Mouse (Mus musculus): ENCODE measurements at regions not wholly inside any gene's neighbourhood (a gene's known extent, or its start where the extent isn't known, plus 50 kb on each side); places are given as distances from the start of the nearest gene placed in this dataset.
A peak's percentile ranks its signal among the peaks of the same experiment; 100 is the strongest.

- no peaks in the 10 kb centered on the region for H3K9me3 ChIP-seq (ENCODE audit: control insufficient read depth, low read length)
- no peak overlapping the region for H3K4me2 ChIP-seq (replicated peaks; ENCODE audit: low read depth, low read length)
- no peak for ATAC-seq (ENCODE audit: low FRiP score, low TSS enrichment)
- 78% methylated on average over 1 of the region's 1 CpGs for WGBS
- no peaks in the 10 kb centered on the region for H3K27me3 ChIP-seq (ENCODE audit: control insufficient read depth, insufficient read depth, low read length)
- H3K9ac ChIP-seq (ENCODE audit: low read depth, low read length): no peak overlapping the region
- no peak overlapping the region for H3K27ac ChIP-seq (ENCODE audit: low read depth, low read length)
- no peaks in the 10 kb centered on the region for H3K4me1 ChIP-seq (ENCODE audit: control insufficient read depth, insufficient read depth, low read length)
- H3K36me3 ChIP-seq (ENCODE audit: control insufficient read depth, insufficient read depth, low read length): no peaks in the 10 kb centered on the region
- no peak overlapping the region for H3K4me3 ChIP-seq (ENCODE audit: low read length)
Measured at GRCm38 (mm10) chr16:78877941-78878340, 52.8 kb upstream of the Chodl start.

- 85% methylated on average over 4 of the region's 4 CpGs for WGBS
- Histone ChIP-seq H3K9me3 (ENCODE audit: control insufficient read depth, low read length) (no peaks in the 10 kb centered on the region), H3K36me3 (ENCODE audit: control insufficient read depth, insufficient read depth, low read length) (no peaks in the 10 kb centered on the region), H3K4me2 (replicated peaks; ENCODE audit: low read depth, low read length) (no peak overlapping the region), H3K27ac (ENCODE audit: low read depth, low read length) (no peak overlapping the region), H3K4me3 (ENCODE audit: low read length) (no peak overlapping the region), H3K4me1 (ENCODE audit: control insufficient read depth, insufficient read depth, low read length) (no peaks in the 10 kb centered on the region), H3K9ac (ENCODE audit: low read depth, low read length) (no peak overlapping the region), H3K27me3 (ENCODE audit: control insufficient read depth, insufficient read depth, low read length) (no peaks in the 10 kb centered on the region)
- no peak for ATAC-seq (ENCODE audit: low FRiP score, low TSS enrichment)
Measured at GRCm38 (mm10) chr16:78859006-78859405, 71.7 kb upstream of the Chodl start.

GRCm38 (mm10) chr16:78830957-78831356, 99.8 kb upstream of the Chodl start:
- H3K4me2 ChIP-seq (replicated peaks; ENCODE audit: low read depth, low read length): no peak overlapping the region
- 0 out of 2 replicates have a peak, but pooled peaks cover 4% of the 10 kb centered on the region for H3K4me1 ChIP-seq (ENCODE audit: control insufficient read depth, insufficient read depth, low read length)
- no peak overlapping the region for H3K27ac ChIP-seq (ENCODE audit: low read depth, low read length)
- no peaks in the 10 kb centered on the region for H3K9me3 ChIP-seq (ENCODE audit: control insufficient read depth, low read length)
- H3K36me3 ChIP-seq (ENCODE audit: control insufficient read depth, insufficient read depth, low read length): no peaks in the 10 kb centered on the region
- H3K9ac ChIP-seq (ENCODE audit: low read depth, low read length): no peak overlapping the region
- H3K27me3 ChIP-seq (ENCODE audit: control insufficient read depth, insufficient read depth, low read length): no peaks in the 10 kb centered on the region
- WGBS: 75% methylated on average over 7 of the region's 7 CpGs
- ATAC-seq (ENCODE audit: low FRiP score, low TSS enrichment): no peak
- no peak overlapping the region for H3K4me3 ChIP-seq (ENCODE audit: low read length)

GRCm38 (mm10) chr16:78827739-78828138, 103.0 kb upstream of the Chodl start:
- Histone ChIP-seq H3K27ac (ENCODE audit: low read depth, low read length) (no peak overlapping the region), H3K36me3 (ENCODE audit: control insufficient read depth, insufficient read depth, low read length) (no peaks in the 10 kb centered on the region), H3K4me1 (ENCODE audit: control insufficient read depth, insufficient read depth, low read length) (0 out of 2 replicates have a peak, but pooled peaks cover 4% of the 10 kb centered on the region), H3K9me3 (ENCODE audit: control insufficient read depth, low read length) (no peaks in the 10 kb centered on the region), H3K9ac (ENCODE audit: low read depth, low read length) (no peak overlapping the region), H3K4me3 (ENCODE audit: low read length) (no peak overlapping the region), H3K4me2 (replicated peaks; ENCODE audit: low read depth, low read length) (no peak overlapping the region), H3K27me3 (ENCODE audit: control insufficient read depth, insufficient read depth, low read length) (no peaks in the 10 kb centered on the region)
- WGBS: 41% methylated on average over 3 of the region's 3 CpGs
- ATAC-seq (ENCODE audit: low FRiP score, low TSS enrichment): no peak

GRCm38 (mm10) chr16:78790064-78790463, 140.7 kb upstream of the Chodl start:
- no peak overlapping the region for H3K4me3 ChIP-seq (ENCODE audit: low read length)
- H3K27ac ChIP-seq (ENCODE audit: low read depth, low read length): no peak overlapping the region
- no peaks in the 10 kb centered on the region for H3K9me3 ChIP-seq (ENCODE audit: control insufficient read depth, low read length)
- no peaks in the 10 kb centered on the region for H3K36me3 ChIP-seq (ENCODE audit: control insufficient read depth, insufficient read depth, low read length)
- H3K4me2 ChIP-seq (replicated peaks; ENCODE audit: low read depth, low read length): no peak overlapping the region
- no peaks in the 10 kb centered on the region for H3K27me3 ChIP-seq (ENCODE audit: control insufficient read depth, insufficient read depth, low read length)
- no peak for ATAC-seq (ENCODE audit: low FRiP score, low TSS enrichment)
- H3K9ac ChIP-seq (ENCODE audit: low read depth, low read length): no peak overlapping the region
- H3K4me1 ChIP-seq (ENCODE audit: control insufficient read depth, insufficient read depth, low read length): no peaks in the 10 kb centered on the region
- 89% methylated on average over 2 of the region's 2 CpGs for WGBS

- H3K36me3 ChIP-seq (ENCODE audit: control insufficient read depth, insufficient read depth, low read length): no peaks in the 10 kb centered on the region
- H3K9me3 ChIP-seq (ENCODE audit: control insufficient read depth, low read length): no peaks in the 10 kb centered on the region
- H3K27ac ChIP-seq (ENCODE audit: low read depth, low read length): no peak overlapping the region
- H3K4me3 ChIP-seq (ENCODE audit: low read length): no peak overlapping the region
- H3K27me3 ChIP-seq (ENCODE audit: control insufficient read depth, insufficient read depth, low read length): no peaks in the 10 kb centered on the region
- ATAC-seq (ENCODE audit: low FRiP score, low TSS enrichment): no peak
- H3K9ac ChIP-seq (ENCODE audit: low read depth, low read length): no peak overlapping the region
- no peaks in the 10 kb centered on the region for H3K4me1 ChIP-seq (ENCODE audit: control insufficient read depth, insufficient read depth, low read length)
- no peak overlapping the region for H3K4me2 ChIP-seq (replicated peaks; ENCODE audit: low read depth, low read length)
Measured at GRCm38 (mm10) chr16:78759226-78759625, 171.5 kb upstream of the Chodl start.

- no peaks in the 10 kb centered on the region for H3K9me3 ChIP-seq (ENCODE audit: control insufficient read depth, low read length)
- no peak for ATAC-seq (ENCODE audit: low FRiP score, low TSS enrichment)
- H3K36me3 ChIP-seq (ENCODE audit: control insufficient read depth, insufficient read depth, low read length): no peaks in the 10 kb centered on the region
- H3K4me1 ChIP-seq (ENCODE audit: control insufficient read depth, insufficient read depth, low read length): no peaks in the 10 kb centered on the region
- no peak overlapping the region for H3K9ac ChIP-seq (ENCODE audit: low read depth, low read length)
- H3K4me2 ChIP-seq (replicated peaks; ENCODE audit: low read depth, low read length): no peak overlapping the region
- WGBS: 84% methylated on average over 4 of the region's 4 CpGs
- H3K27ac ChIP-seq (ENCODE audit: low read depth, low read length): no peak overlapping the region
- H3K27me3 ChIP-seq (ENCODE audit: control insufficient read depth, insufficient read depth, low read length): no peaks in the 10 kb centered on the region
- no peak overlapping the region for H3K4me3 ChIP-seq (ENCODE audit: low read length)
Measured at GRCm38 (mm10) chr16:78737902-78738301, 161.4 kb upstream of the D16Ertd472e start.

GRCm38 (mm10) chr16:78730583-78731501, 154.3 kb upstream of the D16Ertd472e start:
- no peaks in the 10 kb centered on the region for H3K36me3 ChIP-seq (ENCODE audit: control insufficient read depth, insufficient read depth, low read length)
- ATAC-seq (ENCODE audit: low FRiP score, low TSS enrichment): 0 out of 2 replicates have a peak, but pooled peaks have one; percentile 72
- H3K9ac ChIP-seq (ENCODE audit: low read depth, low read length): no peak overlapping the region
- no peak overlapping the region for H3K27ac ChIP-seq (ENCODE audit: low read depth, low read length)
- no peaks in the 10 kb centered on the region for H3K4me1 ChIP-seq (ENCODE audit: control insufficient read depth, insufficient read depth, low read length)
- no peaks in the 10 kb centered on the region for H3K9me3 ChIP-seq (ENCODE audit: control insufficient read depth, low read length)
- no peak overlapping the region for H3K4me2 ChIP-seq (replicated peaks; ENCODE audit: low read depth, low read length)
- no peaks in the 10 kb centered on the region for H3K27me3 ChIP-seq (ENCODE audit: control insufficient read depth, insufficient read depth, low read length)
- WGBS: 56% methylated on average over 13 of the region's 13 CpGs
- no peak overlapping the region for H3K4me3 ChIP-seq (ENCODE audit: low read length)

GRCm38 (mm10) chr16:78725541-78725940, 149.0 kb upstream of the D16Ertd472e start:
- Histone ChIP-seq H3K4me2 (replicated peaks; ENCODE audit: low read depth, low read length) (no peak overlapping the region), H3K9me3 (ENCODE audit: control insufficient read depth, low read length) (no peaks in the 10 kb centered on the region), H3K4me1 (ENCODE audit: control insufficient read depth, insufficient read depth, low read length) (no peaks in the 10 kb centered on the region), H3K9ac (ENCODE audit: low read depth, low read length) (no peak overlapping the region), H3K27ac (ENCODE audit: low read depth, low read length) (no peak overlapping the region), H3K27me3 (ENCODE audit: control insufficient read depth, insufficient read depth, low read length) (no peaks in the 10 kb centered on the region), H3K36me3 (ENCODE audit: control insufficient read depth, insufficient read depth, low read length) (no peaks in the 10 kb centered on the region), H3K4me3 (ENCODE audit: low read length) (no peak overlapping the region)
- WGBS: 63% methylated on average over 2 of the region's 2 CpGs
- no peak for ATAC-seq (ENCODE audit: low FRiP score, low TSS enrichment)
